Mouse (Mus musculus) testis, adult 2 months (tissue): ENCODE data around the gene Pcdh8. TPM values are rescaled to one million over a fixed set of nuclear protein-coding genes. Genes with fewer than 3 reads are reported as not detected.

Experiments used
- H3K27ac ChIP-seq: fragments of 200-500 bp; 2 replicates; pipeline ENCODE4 v1.5.1; 2012; ENCODE audit warnings: low read depth, low read length; ENCODE audit not compliant: control insufficient read depth, insufficient read depth
- H3K27me3 ChIP-seq: fragments of 200-500 bp; 2 replicates; pipeline ENCODE4 v1.6.1; 2012; ENCODE audit warnings: mild to moderate bottlenecking, low read length, moderate library complexity; ENCODE audit not compliant: control insufficient read depth, insufficient read depth
- H3K36me3 ChIP-seq: fragments of 200-500 bp; 2 replicates; pipeline ENCODE4 v1.6.1; 2012; ENCODE audit warnings: mild to moderate bottlenecking, low read length; ENCODE audit not compliant: control insufficient read depth, insufficient read depth
- H3K4me1 ChIP-seq: fragments of 200-500 bp; 2 replicates; pipeline ENCODE4 v1.6.1; 2012; ENCODE audit warnings: low read length; ENCODE audit not compliant: control insufficient read depth, insufficient read depth
- H3K4me3 ChIP-seq: fragments of 200-500 bp; 2 replicates; pipeline ENCODE4 v1.5.1; 2012; ENCODE audit warnings: low read depth, mild to moderate bottlenecking, low read length, moderate library complexity, mixed read lengths; ENCODE audit not compliant: control insufficient read depth
- CTCF ChIP-seq: fragments of 200-500 bp; IDR thresholded peaks from 2 replicates; pipeline ENCODE4 v1.5.1; 2012; ENCODE audit warnings: low read depth, mild to moderate bottlenecking, inconsistent platforms, low read length, moderate library complexity; ENCODE audit not compliant: control insufficient read depth, insufficient read depth, insufficient replicate concordance
- POLR2A ChIP-seq: fragments of 200-500 bp; IDR thresholded peaks from 2 replicates; pipeline ENCODE4 v1.6.1; 2012; ENCODE audit warnings: low read depth, mild to moderate bottlenecking, inconsistent platforms, low read length, moderate library complexity; ENCODE audit not compliant: control insufficient read depth
- polyA plus RNA-seq: library from polyadenylated mRNA; depleted of rRNA; stranded (reverse); fragments of >200 nt; gene quantifications from 2 replicates; pipeline ENCODE4 v1.2.3, GENCODE M21; 2012

Pcdh8 gene
- polyA plus RNA-seq, 1 experiment = 0.58 TPM

DNA sequence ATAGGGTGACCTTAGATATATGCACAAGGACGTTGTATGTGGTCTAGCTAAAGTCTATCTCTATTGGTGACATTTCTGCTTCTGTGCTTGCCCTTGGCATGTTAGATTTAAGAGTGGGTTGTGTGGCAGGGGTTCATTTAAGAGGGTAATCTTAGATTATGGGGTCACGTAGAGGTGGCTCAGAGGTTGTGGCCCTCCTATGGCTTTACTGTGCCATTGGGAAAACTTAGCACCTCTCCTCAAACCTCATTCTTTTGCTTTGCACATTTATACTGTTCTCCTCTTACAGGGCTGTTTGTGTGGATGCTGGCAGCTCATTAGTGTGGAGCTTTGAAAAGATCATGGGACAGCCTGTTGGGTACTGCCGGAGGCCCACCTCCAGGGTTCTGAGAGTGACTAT is 30.6 kb downstream of the Pcdh8 start:
- H3K4me3 ChIP-seq = no peak overlapping the region
- TF ChIP-seq POLR2A (no peak), CTCF (no peak)
- no peaks in the 10 kb centered on the region for H3K4me1 ChIP-seq
- H3K36me3 ChIP-seq = no peaks in the 10 kb centered on the region
- H3K27ac ChIP-seq = no peak overlapping the region
- H3K27me3 ChIP-seq = no peaks in the 10 kb centered on the region

- Histone ChIP-seq H3K4me3 (no peak overlapping the region), H3K4me1 (no peaks in the 10 kb centered on the region), H3K27me3 (no peaks in the 10 kb centered on the region), H3K27ac (no peak overlapping the region), H3K36me3 (no peaks in the 10 kb centered on the region)
- no peak for TF ChIP-seq POLR2A
Measured at GRCm38 (mm10) chr14:79738441-79738840, 32.7 kb downstream of the Pcdh8 start.

DNA sequence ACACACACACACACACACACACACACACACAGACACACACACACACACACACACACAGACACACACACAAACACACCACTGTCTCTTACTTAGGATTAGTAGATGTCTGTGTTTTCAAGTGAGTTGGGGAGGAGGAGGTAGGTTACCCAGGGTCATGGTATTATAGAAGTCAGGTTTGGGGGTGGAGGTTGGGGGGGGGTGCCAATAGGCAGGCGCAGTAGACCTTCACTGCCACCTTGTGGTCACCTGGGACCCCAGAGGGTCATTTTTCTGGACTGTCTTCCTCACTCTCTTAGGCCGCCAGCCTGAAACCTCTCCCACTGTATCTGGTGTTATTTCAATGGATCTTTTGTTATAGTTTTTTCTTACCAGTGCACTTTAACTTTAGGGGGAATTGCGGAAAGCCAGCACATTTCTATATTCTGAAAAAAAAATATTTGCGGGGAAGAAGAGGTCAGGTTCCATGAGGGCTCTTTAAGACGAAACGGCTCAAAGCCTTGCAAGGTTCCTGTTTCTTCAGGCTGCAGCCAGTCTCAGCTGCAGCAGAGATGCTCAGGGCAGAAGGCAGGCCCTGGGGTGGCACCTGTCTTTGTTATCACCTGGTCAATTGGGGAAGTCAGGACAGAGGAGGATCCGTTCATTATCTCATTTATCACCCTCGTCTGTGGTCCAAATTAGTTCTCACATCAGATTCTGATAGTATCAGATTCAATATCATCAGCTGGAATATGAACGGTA is 33.3 kb downstream of the Pcdh8 start:
- Histone ChIP-seq H3K36me3 (no peaks in the 10 kb centered on the region), H3K4me1 (no peaks in the 10 kb centered on the region), H3K27me3 (no peaks in the 10 kb centered on the region), H3K27ac (no peak overlapping the region), H3K4me3 (no peak overlapping the region)
- TF ChIP-seq CTCF (peak; percentile 19; the same call in 1 of the 2 replicates), POLR2A (no peak)

DNA sequence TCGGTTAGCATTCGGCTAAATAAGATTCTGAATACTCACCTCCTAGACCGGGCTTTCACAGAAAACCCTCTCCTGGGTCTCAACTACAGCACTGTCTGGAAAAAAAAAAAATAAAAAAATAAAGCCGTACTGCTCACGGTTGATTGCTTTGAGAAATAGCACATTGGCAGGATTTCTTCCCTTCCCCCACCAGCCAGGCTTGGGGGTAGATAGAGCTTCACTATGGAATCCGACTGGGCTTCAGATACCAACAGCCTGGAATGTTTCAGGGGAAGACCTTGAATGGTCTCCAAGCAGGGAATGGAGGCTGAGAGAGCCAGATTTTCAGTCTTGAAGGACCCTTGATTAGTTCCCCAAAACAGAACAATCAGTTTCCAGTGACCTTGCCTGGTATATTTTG is 34.3 kb downstream of the Pcdh8 start:
- H3K36me3 ChIP-seq = no peaks in the 10 kb centered on the region
- H3K4me1 ChIP-seq = no peaks in the 10 kb centered on the region
- peak overlapping the region; percentile 41; the same call in 1 of the 2 replicates for H3K27ac ChIP-seq
- no peaks in the 10 kb centered on the region for H3K27me3 ChIP-seq
- H3K4me3 ChIP-seq = no peak overlapping the region
- TF ChIP-seq CTCF = no peak
- no peak for TF ChIP-seq POLR2A

GRCm38 (mm10) chr14:79733501-79733900 is 37.6 kb downstream of the Pcdh8 start:
- H3K4me1 ChIP-seq = no peaks in the 10 kb centered on the region
- TF ChIP-seq POLR2A (no peak), CTCF (no peak)

DNA sequence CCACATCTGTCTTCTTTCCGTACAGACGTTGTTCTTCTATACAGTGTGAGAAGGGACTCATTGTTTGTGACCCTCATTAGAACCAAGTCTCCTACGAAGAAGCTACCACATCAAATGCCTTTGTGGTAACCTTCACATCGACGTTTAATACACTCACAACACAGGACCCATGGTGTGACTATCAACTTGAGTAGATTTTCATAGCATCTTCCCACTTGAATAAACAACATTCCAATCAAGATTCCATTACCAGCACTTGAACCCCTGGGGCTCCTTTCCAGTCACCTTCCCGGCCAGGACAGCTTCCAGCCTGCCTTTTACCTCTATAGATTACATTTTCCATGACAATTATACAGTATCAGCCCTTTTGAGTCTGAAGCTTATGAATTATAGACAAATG is 42.3 kb downstream of the Pcdh8 start:
- H3K27me3 ChIP-seq = no peaks in the 10 kb centered on the region
- TF ChIP-seq POLR2A = no peak
- TF ChIP-seq CTCF = no peak
- H3K36me3 ChIP-seq = no peaks in the 10 kb centered on the region
- no peak overlapping the region for H3K4me3 ChIP-seq
- H3K4me1 ChIP-seq = no peaks in the 10 kb centered on the region
- no peak overlapping the region for H3K27ac ChIP-seq

More at GRCm38 (mm10) chr14:79733501-79733900, 37.6 kb downstream of the Pcdh8 start:
- H3K27me3 ChIP-seq = no peaks in the 10 kb centered on the region
- H3K27ac ChIP-seq = no peak overlapping the region
- no peak overlapping the region for H3K4me3 ChIP-seq
- H3K36me3 ChIP-seq = no peaks in the 10 kb centered on the region

DNA sequence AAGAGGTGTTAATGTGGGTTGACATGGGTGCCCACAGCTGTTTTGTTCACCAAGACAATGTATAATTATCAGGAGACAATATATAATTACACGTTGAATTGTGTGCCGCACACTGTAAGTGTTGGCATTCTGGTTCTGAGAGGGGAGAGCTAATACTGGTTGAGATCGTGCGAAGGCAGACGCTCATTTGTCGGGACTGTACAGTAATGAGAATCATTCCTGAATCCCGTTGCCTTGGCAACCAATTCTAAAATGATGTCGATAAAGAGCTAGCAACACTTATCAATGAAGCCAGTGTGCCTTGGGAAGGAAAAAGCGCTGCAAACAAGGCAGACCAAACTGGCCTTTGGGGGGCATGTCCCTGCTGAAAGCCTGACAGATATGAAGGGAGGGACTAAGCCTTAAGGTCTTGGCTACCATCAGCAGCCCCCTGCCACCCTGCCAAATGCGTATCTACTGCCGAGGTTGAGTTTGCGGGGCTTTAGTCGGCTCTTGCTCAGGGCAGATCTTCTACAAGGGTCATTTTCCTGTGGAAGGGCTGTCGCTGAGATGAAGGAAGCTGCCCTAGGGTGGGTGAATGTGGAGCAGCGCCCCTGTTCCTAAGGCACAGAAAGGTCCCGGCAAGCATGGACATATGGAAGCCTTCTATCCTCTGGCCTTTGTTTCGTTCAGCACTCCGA is 47.0 kb downstream of the Pcdh8 start:
- H3K27ac ChIP-seq = no peak overlapping the region

More for the DNA sequence above, 47.0 kb downstream of the Pcdh8 start:
- Histone ChIP-seq H3K4me1 (no peaks in the 10 kb centered on the region), H3K4me3 (no peak overlapping the region), H3K27me3 (no peaks in the 10 kb centered on the region), H3K36me3 (no peaks in the 10 kb centered on the region)
- TF ChIP-seq CTCF = no peak
- no peak for TF ChIP-seq POLR2A
